Mouse (Mus musculus): ENCODE data around the gene Gm973. TPM values are rescaled to one million over a fixed set of nuclear protein-coding genes. Genes with fewer than 3 reads are reported as not detected.

Gm973 gene
- total RNA-seq, 2 experiments from 2014 or later: 7.0 to 7.9 TPM

DNA sequence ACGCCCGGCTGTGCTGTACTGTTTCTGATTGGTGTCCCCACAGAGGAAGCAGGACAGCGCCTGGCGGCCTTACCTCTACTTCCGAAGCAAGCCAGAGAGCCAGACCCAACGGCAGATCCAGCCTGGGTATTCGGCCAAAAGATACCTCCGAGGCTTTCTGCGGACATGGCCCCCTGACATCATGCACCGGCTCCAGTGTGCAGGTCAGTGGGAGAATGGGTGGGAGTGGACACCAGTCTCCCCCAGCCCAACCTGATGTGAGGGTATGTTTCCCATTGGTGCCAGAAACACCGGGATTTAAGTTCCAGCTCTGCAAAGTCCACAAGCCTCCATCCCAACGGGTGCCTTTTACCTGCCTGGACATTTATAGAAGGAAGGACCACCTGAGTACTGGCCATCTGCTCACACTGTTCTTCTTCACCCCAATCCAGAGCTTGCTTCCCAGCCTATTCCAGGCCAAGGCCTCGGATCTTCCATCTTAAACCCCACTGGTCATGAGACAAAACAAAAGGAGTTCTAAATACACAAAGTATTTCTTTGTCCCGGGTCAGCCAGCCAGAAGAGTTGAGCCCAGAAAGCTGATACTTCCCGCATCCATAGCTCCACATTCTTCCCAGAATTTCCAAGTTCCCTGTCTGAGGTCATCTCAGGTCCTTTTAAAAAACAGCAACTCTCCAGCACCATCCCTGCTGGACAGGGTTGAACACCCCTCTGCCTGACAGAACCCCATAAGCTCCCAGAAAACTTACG, 25.4 kb downstream of the Gm973 start:
- no peak for DNase-seq (ENCODE audit: low spot score in 2 of 2)

DNA sequence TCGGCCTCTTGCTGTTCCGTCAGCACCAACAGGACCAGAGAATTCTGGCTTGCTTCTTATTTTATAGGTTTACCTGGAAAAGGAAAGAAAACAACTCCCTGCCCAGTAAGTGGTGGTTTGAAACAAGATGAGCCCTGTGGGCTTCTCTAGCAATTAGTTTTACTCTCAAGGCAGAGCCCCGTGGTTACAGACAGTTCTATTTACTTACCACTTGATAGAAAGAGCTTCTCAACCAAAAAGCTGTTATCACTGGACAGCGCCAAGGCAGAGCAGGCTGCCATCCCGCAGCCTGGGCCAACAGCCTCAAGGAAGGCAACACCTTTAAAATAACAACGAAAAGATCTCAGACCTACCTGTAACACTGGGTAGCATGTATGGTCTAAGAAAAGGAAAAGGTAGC, 26.2 kb downstream of the Gm973 start:
- DNase-seq (ENCODE audit: low spot score in 2 of 2): no peak

DNA sequence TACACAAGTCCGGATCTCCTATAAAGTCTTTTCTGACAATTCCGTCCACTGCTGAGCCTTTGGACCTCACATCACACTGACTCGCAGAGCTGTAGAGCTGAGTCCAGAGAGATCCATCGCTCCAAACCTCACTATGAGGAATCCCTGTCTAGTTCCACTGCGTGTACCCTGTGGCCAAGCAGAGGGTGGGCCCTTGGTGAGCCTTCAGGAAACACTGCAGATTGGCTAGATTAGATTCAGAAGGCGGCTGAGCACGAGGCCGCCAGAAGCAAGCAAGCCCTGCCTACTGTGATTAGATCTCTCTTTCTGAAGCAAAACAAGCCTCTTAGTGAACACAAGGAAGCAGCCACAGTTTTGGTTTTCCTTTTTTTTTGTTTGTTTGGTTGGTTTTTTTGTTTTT, 27.8 kb downstream of the Gm973 start:
- DNase-seq (ENCODE audit: low spot score in 2 of 2): no peak

DNA sequence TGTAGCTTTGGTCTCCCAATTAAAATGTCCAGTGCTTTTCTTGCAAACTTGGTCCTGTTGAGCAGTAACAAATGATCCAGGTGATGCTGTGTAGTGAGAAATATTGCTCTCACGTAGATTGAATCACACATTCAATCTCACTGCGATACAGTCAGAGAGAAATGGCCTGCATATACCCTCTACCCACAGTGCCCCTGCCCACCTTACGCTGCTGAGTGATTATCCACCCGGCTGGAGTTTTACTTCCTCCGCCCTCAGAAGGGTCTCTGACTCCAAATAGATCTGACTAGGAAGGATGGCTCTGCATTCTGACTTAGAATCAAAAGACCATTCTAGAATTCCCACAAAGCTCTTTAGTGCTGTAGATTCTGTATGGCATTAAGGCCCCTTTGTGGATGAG, 32.4 kb downstream of the Gm973 start:
- DNase-seq (ENCODE audit: low spot score in 2 of 2): no peak

DNA sequence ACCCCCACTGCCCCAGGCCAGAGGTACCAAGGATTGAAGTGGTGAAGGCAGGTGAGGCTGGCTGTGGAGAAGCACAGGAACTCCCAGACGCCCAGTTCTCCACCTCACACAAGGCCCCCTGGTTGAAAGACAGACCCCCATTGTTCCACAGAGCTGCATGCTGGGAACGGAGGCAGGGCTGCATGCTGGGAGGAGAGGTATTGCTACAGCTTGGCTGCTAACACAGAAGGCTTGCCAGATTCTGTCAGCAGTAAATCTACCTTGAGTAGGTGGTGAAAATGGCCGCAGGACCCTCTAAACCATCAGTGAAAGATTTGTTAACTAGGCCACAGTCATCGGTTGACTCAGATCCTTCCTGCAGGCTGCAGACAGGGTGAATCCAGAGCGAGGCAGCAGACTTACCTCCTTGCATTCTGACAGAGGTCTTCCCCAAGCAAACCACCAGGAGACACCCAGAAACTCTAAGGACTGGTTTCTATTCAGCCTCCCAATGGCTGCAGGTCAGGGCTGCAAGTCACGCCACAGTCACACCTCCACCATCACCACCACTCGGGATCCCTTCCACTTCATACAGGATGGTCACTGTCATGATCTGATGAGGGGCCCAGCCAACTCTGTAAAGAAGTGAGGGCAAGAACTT, 33.1 kb downstream of the Gm973 start:
- no peak for DNase-seq (ENCODE audit: low spot score in 2 of 2)

DNA sequence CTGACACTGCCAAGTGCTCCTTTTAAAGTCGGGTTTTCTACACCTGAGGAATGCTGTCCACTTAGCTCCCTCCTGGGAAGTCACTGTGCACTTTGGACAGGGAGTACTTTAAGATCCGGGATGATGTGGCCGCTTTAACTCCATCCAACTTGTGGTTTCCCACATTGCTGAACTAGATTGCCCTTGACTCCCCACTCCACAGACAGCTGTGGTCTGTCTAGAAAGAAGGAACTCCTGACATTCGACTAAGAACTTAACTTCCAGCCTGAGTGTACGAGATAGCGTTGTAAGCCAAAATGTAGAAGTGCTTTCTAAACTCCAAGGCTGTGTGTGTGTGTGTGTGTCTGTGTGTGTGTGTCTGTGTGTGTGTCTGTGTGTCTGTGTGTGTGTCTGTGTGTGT, 34.2 kb downstream of the Gm973 start:
- no peak for DNase-seq (ENCODE audit: low spot score in 2 of 2)

DNA sequence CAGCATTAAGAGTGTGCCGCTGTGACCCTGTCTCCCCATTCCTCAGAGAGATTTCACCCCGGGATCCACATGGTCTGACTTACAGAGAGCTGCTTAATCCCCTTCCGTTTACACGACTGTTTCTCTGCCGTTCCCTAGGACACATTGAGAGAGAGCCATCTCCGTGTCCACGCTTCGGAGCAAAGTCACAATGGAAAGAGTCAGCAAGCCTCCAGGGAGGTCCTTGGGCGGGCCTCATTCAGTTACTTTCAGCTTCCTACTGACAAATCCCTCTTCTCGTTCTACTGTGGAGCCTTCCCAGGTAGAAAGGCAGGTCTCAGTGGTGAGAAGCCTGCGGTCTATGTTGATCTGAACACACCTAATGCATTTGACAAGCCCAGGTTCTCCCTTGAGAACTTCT, 34.9 kb downstream of the Gm973 start:
- no peak for DNase-seq (ENCODE audit: low spot score in 2 of 2)

DNA sequence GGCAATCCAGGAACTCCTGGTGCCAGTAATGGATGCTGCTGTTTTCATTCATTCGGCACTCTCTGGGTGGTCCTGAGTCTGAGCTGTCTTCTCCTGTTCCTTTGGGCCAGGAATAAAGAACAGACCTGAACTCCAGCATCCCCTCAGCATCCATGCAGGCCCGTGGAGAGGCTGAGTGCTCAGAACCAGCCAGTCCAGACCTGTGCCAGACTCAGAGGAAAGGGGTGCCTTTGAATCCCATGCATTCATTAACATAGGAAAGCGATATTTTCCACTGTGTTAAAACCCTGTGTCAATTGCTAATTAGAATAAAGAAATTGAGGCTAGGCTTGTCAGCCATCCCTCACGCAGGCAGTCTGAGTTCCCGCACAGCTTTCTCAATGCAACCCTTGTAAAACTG, 37.6 kb downstream of the Gm973 start:
- no peak for DNase-seq (ENCODE audit: low spot score in 2 of 2)

DNA sequence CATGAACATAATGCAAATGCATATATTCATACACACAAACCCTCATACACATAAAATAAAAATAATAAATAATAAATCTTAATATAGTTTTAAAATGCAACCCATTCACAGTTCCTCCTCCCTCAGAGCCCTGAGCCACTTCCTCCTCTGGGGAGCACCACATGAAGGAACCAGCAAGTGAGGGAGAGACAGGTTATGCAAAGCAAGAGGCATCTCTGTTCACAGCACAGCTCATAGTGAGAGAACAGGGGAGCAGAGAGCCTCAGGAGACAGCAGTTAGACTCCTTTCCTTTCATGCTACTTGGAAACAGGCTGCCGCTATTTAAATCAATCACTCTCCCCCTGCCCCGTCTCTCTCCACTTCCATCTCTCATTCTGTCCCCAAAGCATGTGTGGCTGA, 47.5 kb downstream of the Gm973 start:
- no peak for DNase-seq (ENCODE audit: low spot score in 2 of 2)

DNA sequence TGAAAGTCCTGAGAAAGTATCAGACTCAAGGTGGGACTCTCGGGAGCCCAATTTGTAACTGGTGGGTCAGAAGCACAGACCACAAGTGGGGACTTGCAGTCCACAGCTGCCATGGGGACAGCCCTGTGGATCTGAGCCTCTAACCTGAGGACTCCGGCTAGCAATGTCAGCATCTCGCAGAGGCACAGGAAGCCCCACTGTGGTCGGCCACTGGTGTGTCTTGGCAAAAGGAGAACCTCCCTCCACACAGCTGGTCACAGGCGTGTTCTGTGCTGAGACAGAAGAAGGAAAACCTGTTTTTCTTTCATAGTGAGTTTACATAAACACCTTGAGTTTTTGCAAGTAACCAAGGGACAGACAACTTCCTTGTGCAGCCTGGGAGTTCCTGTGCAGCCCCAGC, 49.7 kb downstream of the Gm973 start:
- no peak for DNase-seq (ENCODE audit: low spot score in 2 of 2)

DNA sequence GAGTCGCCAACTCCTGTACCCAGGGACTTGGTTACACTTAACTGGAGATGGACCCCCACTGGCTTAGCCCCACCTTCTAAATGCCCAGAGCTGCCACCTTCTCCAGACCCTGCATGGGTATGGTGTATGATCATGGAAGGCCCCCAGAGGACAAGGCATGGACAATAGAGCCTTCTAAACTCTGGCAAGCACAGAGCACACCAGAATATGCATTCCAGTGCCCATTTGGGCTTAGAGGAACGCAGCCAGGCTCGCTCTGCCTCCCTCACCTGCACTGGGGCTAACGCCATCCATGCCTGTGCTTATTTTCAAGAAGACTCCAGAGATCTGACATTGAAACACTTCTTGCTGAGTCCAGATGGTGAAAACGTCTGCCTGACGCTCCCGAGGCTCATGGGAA, 50.2 kb downstream of the Gm973 start:
- DNase-seq (ENCODE audit: low spot score in 2 of 2): no peak

DNA sequence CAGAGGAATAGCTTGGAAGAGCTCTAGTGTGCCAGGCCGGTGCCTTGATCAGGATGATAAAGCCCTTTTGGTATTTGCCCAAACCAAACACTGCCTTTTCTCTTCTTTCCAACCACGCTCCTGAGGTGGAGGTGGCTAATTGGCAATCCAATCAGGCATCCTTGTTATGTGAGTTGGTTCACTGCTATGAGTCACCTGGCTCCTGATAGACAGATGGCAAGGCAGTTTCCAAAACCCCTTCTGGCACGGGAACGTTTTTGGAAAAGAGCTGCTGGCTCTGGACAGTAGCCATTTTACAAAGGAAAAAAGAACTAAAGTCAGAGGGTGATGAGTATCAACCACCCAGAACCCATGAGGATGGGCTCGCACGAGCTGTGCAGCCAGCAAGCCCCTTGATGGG, 50.9 kb downstream of the Gm973 start:
- DNase-seq (ENCODE audit: low spot score in 2 of 2): peak; percentile 31 to 38

DNA sequence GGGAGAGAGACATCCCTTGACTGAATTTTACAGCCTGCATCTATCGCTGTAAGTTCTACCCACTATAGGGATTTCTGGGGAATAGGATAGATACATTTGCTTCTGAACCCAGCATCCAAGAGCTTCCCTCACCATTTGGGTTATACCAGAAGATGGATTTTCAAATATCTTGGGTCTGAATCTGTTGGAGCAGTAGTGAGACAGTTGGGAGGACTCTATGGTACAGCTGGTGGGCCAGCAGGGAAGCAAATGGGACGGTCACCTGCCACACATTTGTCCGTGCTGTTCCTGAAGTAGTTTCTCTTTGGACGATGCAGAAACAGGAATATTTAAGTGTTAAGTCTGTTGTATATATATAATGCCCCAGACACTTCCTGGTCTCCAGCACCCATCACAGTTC, 51.5 kb downstream of the Gm973 start:
- no peak for DNase-seq (ENCODE audit: low spot score in 2 of 2)

DNA sequence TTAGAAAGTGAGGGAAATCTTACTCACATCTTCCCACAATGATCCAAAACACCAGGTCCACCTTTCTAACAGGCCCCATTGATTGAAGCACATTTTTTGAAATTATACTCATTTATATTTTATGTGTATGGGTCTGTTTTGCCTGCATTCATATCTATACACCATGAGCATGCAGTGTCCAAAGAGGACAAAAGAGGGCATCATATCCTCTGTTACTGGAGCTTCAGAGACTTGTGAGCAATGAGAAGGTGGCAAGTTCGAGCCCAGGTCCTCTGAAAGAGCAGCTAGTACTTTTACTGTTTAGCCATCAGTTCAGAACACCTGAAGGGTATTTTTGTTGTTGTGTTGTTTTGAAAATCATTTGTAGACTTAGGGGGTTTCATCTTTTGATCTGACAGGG, 52.2 kb downstream of the Gm973 start:
- no peak for DNase-seq (ENCODE audit: low spot score in 2 of 2)

DNA sequence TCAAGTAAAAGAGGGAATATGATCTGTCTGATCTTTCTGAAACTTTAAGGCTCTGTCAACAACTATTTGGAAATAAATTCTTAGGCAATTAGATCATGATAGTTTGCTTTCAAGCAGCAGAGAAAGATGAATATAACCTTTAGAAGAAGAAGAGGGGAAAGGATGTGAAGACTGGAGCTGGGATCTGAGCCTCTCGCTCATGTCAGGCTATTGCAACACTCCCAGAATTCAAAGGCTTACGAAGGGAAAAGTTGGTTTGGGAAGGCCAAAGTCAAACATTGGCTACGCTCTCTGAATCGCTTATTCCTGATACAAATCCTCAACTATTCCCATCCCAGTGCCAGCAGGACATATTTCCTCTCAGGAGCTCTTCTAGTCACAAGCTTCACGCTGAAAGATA, 53.2 kb downstream of the Gm973 start:
- DNase-seq (ENCODE audit: low spot score in 2 of 2): no peak

DNA sequence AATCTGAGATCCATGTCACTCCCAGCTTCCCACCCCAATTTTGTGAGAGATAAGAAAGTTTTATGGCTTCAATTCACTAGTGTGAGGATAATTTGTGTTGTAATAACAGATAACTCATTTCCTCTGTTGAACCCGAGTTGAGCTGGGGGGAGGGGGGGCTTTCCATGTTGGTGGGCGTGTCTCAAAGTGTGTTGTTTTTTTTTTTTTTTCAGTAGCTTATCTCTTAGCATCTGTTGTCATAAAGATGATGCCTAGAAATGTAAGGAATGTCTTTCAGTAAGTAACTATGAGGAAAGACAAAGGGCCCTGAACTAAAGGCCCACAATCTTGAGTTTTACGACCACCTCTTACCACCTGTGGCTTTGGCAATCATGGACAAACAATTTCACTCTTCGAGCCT, 54.7 kb downstream of the Gm973 start:
- DNase-seq (ENCODE audit: low spot score in 2 of 2): no peak

DNA sequence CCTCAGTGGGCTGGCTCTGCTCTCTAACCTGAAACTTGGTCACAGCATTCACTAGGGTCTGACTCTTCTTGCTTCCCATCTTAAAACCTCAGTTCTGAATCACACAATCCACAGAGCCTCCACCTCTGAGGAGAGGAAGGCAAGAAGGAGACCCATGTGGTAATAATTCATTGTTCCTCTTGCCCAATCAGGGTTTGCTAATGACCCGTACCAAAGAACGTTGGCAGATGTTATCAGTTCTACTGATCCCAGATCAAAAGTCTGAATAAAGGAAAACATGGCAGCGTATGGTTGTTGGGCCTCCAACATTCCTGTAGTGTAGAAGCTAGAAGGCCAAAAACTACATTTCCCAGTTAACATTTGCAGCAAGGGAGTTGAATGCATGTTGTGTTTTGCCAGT, 55.4 kb downstream of the Gm973 start:
- no peak for DNase-seq (ENCODE audit: low spot score in 2 of 2)

DNA sequence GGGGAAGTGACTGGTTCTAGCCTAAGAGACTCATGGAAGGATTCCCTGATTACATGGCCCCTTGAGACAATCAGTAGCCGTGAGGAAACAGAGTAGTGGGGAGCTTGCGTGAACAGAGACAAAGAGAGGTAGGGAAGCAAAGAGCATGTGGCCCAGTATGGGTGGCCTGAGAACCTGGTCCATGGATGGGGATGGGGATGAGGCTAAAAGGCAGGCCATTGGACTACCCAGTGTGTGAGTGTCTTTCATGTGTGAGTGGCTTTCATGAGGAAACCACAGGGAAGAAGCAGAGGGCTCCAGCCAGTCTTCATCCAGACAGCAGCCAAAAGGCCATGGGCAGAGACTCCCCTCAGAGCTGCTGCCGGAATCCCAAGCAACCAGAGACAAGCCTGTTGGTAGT, 57.8 kb downstream of the Gm973 start:
- no peak for DNase-seq (ENCODE audit: low spot score in 2 of 2)

DNA sequence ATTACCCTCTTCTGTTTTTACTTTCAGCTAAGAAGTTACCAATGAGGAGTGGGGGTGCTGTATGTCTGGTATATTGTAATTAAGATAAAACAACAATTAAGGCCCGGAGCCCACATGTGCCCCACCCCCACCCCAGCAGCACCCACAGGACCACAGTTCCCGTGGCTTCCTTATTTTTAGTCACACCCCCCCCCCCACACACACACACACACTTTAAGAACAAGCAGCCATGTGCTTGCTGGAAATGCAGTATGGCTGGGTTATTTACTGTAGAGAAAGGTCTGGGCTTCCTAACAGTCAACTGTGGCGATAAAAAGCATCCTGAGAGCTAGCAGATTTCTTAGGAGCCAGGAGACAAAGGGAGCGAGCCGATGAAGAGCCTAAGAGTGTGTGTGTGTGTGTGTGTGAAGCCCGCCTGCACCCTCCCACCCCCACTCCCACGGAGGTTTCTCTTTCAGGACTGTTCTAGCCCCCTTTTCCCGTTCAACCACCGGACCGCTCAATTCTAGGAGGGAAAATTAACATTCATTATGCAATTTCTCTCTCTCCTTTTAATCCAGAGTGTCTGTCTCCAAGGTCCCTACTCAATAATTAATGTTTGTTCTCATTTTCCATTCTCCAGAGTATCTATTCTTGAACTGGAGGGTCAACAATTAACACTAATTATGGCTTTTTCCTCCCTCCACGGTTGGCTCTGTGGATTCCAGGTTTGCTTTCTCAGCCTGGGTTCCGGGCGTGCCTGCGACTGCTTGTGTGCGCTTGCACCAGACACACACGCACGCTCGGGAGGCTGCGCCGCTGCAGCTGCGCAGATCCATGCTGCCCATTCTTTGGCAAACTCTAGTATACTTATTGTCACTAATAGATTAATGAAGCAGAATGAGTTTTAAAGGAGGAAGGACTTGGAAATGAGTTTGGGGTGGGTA, 58.5 kb downstream of the Gm973 start:
- peak in 1 of 2 experiments; percentile 47 for DNase-seq (ENCODE audit: low spot score in 2 of 2)

DNA sequence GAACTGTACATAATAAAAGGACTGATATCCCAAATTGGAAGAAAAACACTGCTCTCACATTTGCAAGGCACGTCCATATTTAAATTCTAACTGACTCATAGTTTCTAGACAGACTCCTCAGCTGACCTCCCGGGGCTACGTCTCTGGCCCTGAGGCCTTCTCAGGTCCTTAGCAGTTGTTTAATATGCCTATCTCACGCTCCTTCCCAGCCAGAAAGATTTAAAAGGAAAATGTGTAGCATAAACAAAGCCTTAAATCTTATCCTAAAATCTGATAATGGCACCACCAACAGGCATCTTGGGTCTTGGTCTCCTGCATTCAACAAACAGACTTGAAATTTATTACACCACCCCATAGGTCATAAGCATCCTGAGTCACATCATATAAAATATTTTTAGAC, 62.7 kb downstream of the Gm973 start:
- no peak for DNase-seq (ENCODE audit: low spot score in 2 of 2)

DNA sequence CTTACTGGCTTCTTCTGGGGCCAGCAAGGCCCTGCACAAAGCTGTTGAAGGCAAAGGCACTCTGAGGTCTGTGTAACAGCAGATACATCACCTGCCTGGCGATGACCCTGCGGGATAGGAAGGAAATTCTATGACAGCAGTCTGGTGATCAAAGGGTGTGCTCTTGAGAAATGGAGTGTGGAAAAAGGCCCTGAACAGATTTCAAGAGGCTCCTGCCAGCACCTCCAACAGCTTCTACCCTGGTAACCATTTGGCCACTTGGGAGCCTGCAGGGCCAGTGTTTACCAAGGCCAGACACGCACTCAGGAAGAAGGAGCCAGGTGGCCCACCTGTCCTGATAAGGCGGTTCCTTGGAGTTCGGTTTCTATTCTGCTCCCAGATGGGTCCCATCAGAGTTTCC, 63.3 kb downstream of the Gm973 start:
- no peak for DNase-seq (ENCODE audit: low spot score in 2 of 2)

DNA sequence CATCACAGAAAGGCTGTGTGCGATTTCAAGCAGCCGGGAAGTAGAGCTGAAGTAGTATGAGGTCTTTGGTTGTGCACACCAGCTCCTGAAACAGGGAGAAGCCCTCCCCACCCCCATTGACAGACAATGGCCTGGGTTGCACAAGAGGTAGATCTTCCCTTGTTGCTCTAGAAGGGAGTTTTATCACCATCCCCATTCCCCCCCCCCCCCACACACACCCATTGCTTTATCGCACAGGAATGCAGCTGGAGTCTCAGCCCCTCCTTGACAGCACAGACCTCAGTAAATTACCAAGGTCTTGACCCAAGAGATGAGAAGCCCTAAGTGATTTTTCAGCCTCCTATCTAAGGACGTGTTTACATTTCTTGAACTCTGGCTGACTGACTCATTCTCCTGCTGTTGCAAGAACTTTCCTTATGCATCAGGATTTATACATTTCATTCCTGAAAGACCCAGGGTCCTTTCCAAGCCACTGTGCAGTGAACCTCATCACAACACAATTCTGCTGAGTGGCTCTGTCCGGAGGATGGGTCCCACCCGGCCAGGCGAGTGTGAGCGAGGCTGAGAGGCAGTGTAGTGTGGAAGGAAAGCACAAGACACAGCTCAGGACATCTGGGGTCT, 64.2 kb downstream of the Gm973 start:
- DNase-seq (ENCODE audit: low spot score in 2 of 2): no peak

Measured in layer of hippocampus, postnatal 10 days (tissue).